Mouse (Mus musculus): ENCODE measurements around the gene Mgp. TPM values are rescaled to one million over a fixed set of nuclear protein-coding genes. Genes with fewer than 3 reads are reported as not detected.

Mgp gene
- polyA plus RNA-seq, 1 experiment from 2014 or later, result 28.4 TPM

DNA sequence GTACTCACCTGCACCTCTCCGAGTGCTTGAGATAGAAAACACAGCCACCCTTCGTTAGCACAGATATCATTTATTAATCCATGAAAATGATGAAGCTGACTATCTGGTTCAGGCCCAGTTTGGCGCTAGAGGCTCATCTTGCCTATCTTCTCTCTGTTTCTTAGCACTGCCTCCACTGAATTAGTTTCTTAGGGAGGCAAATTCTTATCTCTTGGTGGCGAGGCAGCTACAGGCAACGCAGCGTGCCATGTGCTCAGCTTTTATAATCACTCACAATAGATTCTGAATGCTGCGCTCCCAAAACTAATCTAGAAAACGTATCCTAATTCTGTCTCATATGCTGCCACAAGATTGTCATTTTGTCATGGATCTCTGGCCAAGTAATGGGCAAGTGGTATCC, 27.2 kb downstream of the Mgp start:
- WGBS, result 92% methylated on average over 8 of the region's 8 CpGs

DNA sequence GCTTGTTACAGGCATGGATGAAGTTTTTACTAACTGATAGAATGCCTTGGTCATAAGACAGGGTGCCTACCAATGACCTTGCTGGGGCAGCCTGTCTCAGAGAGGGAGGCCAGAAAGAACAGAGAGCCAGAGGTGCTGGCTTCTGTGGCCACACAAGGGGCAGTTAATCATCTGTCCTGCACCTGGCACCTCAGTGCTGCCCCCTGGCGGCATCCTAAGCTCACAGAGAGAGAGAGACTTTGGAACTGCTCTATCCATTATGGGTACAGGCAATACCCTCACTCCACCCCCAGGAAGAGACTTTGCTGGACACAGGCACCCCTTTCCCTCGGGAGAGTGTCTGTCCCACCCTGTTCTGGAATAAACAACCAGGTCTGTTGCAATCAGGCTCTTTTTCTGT, 27.8 kb downstream of the Mgp start:
- Histone ChIP-seq H3K4me3 (replicated peaks) (no peak overlapping the region), H3K4me2 (no peak overlapping the region), H3K36me3 (no peaks in the 10 kb centered on the region), H3K9ac (replicated peaks) (no peak overlapping the region), H3K9me3 (replicated peaks) (no peaks in the 10 kb centered on the region), H3K27ac (replicated peaks) (no peak overlapping the region), H3K4me1 (0 out of 2 replicates have a peak, but pooled peaks cover 2% of the 10 kb centered on the region), H3K27me3 (replicated peaks) (no peaks in the 10 kb centered on the region)
- WGBS, result 33% methylated on average over 2 of the region's 2 CpGs
- ATAC-seq (ENCODE audit: low FRiP score), result no peak

More for the DNA sequence above, 27.2 kb downstream of the Mgp start:
- Histone ChIP-seq H3K36me3 (no peaks in the 10 kb centered on the region), H3K27ac (replicated peaks) (no peak overlapping the region), H3K4me2 (no peak overlapping the region), H3K4me1 (0 out of 2 replicates have a peak, but pooled peaks cover 3% of the 10 kb centered on the region), H3K27me3 (replicated peaks) (no peaks in the 10 kb centered on the region), H3K9me3 (replicated peaks) (no peaks in the 10 kb centered on the region), H3K4me3 (replicated peaks) (no peak overlapping the region), H3K9ac (replicated peaks) (no peak overlapping the region)
- ATAC-seq (ENCODE audit: low FRiP score), result no peak

DNA sequence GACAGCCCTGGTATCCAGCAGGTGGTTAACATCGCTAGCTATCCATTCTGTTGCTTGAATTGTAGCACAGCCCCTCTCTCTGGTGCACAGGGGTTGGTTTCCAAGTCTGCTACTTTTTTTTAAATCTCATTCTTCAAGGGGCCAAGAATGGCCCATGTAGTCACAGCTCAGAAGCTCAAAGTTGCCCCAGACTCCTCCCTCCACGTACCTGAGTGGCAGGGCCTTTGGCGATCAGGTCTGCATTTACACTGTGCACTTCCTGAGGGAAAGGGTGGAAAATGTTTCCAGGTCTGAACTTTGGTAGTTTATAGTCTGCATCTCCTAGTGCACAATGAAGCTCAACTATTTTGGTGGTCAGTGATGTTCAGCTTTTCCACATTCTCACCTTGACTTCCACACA, 28.4 kb downstream of the Mgp start:
- 94% methylated on average over 3 of the region's 3 CpGs for WGBS

DNA sequence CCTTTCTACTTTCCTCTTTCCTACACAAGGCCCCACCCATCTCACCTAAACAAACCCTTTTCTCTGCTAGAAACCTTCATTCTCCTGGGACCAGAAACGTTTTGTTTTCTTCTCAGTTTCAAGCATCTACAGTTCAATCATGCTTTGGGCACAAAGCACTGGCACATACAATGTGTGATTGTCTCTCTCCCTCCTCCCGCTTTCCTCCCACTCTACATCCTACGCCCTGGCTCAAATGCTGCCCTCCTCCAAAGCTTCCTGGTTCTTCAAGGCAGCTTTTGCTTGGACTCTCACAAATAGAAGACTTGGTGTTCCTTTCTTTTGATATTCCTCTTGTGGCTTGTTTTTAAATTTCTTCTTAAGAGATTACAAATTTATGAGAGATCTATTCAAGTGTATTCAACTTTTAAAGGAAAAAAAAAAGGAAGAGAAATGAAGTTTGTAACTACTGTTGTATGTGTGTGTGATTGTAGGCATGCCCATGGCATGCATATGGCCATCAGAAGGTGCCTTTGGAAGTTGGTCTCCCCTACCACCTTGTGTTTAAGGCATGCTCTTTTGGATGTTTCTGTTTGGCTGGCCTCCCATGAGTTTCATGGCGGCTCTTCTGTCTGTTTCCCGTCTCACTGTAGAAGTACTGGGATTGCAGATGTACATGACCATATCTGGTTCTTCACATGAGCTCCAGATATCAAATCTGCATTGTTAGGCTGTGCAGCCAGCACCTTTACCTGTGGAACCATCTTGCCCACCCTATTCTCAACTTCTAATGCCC, 29.7 kb downstream of the Mgp start:
- H3K27me3 ChIP-seq (replicated peaks), result no peaks in the 10 kb centered on the region
- H3K4me3 ChIP-seq (replicated peaks), result no peak overlapping the region
- H3K27ac ChIP-seq (replicated peaks), result no peak overlapping the region
- no peaks in the 10 kb centered on the region for H3K9me3 ChIP-seq (replicated peaks)
- H3K4me1 ChIP-seq, result no peaks in the 10 kb centered on the region
- no peak overlapping the region for H3K9ac ChIP-seq (replicated peaks)
- 78% methylated on average over 5 of the region's 5 CpGs for WGBS
- ATAC-seq (ENCODE audit: low FRiP score), result no peak
- H3K4me2 ChIP-seq, result no peak overlapping the region
- no peaks in the 10 kb centered on the region for H3K36me3 ChIP-seq

More for the DNA sequence above, 28.4 kb downstream of the Mgp start:
- Histone ChIP-seq H3K27me3 (replicated peaks) (no peaks in the 10 kb centered on the region), H3K4me1 (no peaks in the 10 kb centered on the region), H3K9ac (replicated peaks) (no peak overlapping the region), H3K36me3 (no peaks in the 10 kb centered on the region), H3K27ac (replicated peaks) (no peak overlapping the region), H3K4me3 (replicated peaks) (no peak overlapping the region), H3K4me2 (no peak overlapping the region), H3K9me3 (replicated peaks) (no peaks in the 10 kb centered on the region)
- no peak for ATAC-seq (ENCODE audit: low FRiP score)

DNA sequence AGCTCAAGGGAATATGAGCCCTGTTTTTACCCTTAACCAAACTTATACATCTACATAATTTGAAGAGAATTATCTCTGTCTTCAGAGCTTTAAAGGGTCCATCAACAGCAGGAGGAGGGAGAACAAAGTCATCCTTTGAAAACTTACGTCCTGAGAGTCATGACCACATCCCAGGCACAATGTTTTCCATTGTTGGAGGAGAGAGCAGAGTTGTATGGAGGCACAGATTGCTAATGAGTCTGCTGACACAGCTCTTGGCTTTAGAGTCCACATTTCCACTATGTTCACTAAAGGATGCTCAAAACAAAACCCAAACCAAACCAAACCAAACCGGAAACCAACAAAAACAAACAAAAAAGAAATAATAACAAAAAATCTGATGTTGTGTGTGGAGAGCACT, 30.7 kb downstream of the Mgp start:
- no peak for ATAC-seq (ENCODE audit: low FRiP score)
- 54% methylated on average over 2 of the region's 2 CpGs for WGBS
- Histone ChIP-seq H3K9me3 (replicated peaks) (no peaks in the 10 kb centered on the region), H3K27ac (replicated peaks) (no peak overlapping the region), H3K4me3 (replicated peaks) (no peak overlapping the region), H3K9ac (replicated peaks) (no peak overlapping the region), H3K4me2 (no peak overlapping the region), H3K4me1 (no peaks in the 10 kb centered on the region), H3K27me3 (replicated peaks) (no peaks in the 10 kb centered on the region), H3K36me3 (no peaks in the 10 kb centered on the region)

DNA sequence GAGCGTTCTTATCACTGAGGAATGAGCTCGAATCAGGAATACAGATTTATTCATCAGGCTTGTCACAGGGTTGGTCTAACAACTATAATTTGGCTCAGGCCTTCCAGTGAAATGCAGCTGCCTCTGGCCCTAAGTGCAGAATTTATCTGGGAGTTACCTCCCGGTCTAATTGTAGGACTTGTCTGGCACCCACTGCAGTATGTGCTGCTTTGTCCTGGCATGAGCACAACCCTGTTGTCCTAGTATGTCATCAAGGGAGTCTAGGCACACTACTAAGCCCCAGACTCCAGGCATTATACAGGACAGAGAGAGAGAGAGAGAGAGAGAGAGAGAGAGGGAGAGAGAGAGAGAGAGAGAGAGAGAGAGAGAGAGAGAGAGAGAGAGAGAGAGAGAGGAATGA, 38.3 kb downstream of the Mgp start:
- Histone ChIP-seq H3K9me3 (replicated peaks) (no peaks in the 10 kb centered on the region), H3K9ac (replicated peaks) (no peak overlapping the region), H3K36me3 (no peaks in the 10 kb centered on the region), H3K4me2 (no peak overlapping the region), H3K4me1 (no peaks in the 10 kb centered on the region), H3K27ac (replicated peaks) (no peak overlapping the region), H3K27me3 (replicated peaks) (no peaks in the 10 kb centered on the region), H3K4me3 (replicated peaks) (no peak overlapping the region)
- 87% methylated on average over 3 of the region's 3 CpGs for WGBS
- no peak for ATAC-seq (ENCODE audit: low FRiP score)

DNA sequence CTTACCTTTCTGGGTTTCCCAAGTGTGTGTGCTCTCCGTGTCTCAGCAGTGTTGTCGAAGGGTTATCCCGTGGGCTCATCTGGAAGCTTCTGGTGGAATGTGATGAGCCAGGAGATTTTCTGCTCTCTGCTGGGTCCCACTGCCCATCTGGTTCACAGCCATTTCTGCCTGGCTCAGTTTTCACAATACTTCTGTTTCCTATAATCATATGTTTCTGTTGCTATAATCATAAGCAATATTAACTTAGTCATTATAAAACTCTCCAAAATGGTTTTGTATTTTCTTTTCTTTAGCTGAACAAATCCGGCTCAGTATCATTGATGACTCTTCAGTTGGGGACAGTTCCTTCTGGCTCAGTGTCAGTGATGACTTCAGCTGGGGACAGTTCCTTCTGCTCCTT, 40.3 kb downstream of the Mgp start, which contains the start of gene Smco3:
TSS of gene Smco3 (minus strand) at position 101 of the 400 bp plus-strand sequence.
- peak within 1 kb of the TSS; percentile 15; the same call in 1 of the 2 replicates for H3K4me3 ChIP-seq (replicated peaks)
- H3K9ac ChIP-seq (replicated peaks), result 0 out of 2 replicates have a peak within 1 kb of the TSS, but pooled peaks have one; percentile 20
- H3K27me3 ChIP-seq (replicated peaks), result no peaks in the 10 kb centered on the region; the same call in 1 of the 2 replicates
- no peaks in the 10 kb centered on the region for H3K36me3 ChIP-seq
- ATAC-seq (ENCODE audit: low FRiP score), result no peak
- no peaks in the 10 kb centered on the region for H3K4me1 ChIP-seq
- H3K4me2 ChIP-seq, result peak within 1 kb of the TSS; percentile 30
- H3K27ac ChIP-seq (replicated peaks), result no peak within 1 kb of the TSS
- no peaks in the 10 kb centered on the region for H3K9me3 ChIP-seq (replicated peaks)
- WGBS, result 65% methylated on average over 4 of the region's 4 CpGs

DNA sequence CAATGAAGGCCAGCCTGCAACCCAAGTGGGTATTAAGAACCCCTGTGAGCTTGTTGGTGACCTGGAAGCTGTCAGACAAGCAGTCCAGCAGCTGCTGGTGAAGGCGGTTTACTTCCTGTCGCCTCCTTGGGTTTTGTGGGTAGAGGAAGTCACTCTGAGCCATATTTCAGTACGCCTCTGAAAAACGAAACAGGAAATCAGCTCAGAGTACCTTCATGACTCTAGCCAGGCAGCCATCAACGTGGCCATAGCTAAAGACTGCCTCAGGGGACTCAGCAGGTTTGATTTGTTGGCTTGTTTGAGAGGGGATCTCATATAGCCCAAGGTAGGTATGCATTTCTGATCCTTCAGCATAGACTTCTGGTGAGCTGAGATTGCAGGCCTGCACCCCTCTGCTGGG, 43.9 kb downstream of the Mgp start:
- Histone ChIP-seq H3K27ac (replicated peaks) (no peak overlapping the region), H3K27me3 (replicated peaks) (no peaks in the 10 kb centered on the region; the same call in 1 of the 2 replicates), H3K36me3 (no peaks in the 10 kb centered on the region), H3K4me2 (no peak overlapping the region), H3K4me1 (peaks cover 10% of the 10 kb centered on the region), H3K9ac (replicated peaks) (no peak overlapping the region), H3K4me3 (replicated peaks) (no peak overlapping the region), H3K9me3 (replicated peaks) (no peaks in the 10 kb centered on the region)
- 81% methylated on average over 5 of the region's 5 CpGs for WGBS
- ATAC-seq (ENCODE audit: low FRiP score), result no peak

DNA sequence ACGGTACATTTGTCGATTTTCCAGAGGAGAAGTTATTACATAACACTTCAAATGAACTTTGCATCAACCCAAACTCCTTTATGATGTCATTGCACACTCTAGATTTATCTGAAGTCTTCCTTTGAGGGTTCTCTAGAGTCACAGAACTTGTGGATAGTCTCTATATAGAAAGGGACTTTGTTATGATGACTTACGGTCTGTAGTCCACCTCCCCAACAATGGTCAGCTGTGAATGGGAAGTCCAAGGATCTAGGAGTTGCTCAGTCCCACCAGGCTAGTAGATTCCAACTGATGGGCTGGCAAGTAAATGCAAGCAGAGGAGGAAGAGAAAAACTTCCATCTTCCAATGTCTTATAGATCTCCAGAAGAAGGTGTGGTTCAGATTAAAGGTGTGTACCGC, 46.9 kb downstream of the Mgp start:
- no peak for ATAC-seq (ENCODE audit: low FRiP score)
- Histone ChIP-seq H3K27ac (replicated peaks) (peak overlapping the region; percentile 96), H3K36me3 (peaks cover 18% of the 10 kb centered on the region), H3K4me2 (peak overlapping the region; percentile 62), H3K4me1 (peaks cover 12% of the 10 kb centered on the region), H3K9ac (replicated peaks) (peak overlapping the region; percentile 53), H3K4me3 (replicated peaks) (peak overlapping the region; percentile 53), H3K27me3 (replicated peaks) (no peaks in the 10 kb centered on the region; the same call in 1 of the 2 replicates), H3K9me3 (replicated peaks) (no peaks in the 10 kb centered on the region)
- 32% methylated on average over 4 of the region's 4 CpGs for WGBS

DNA sequence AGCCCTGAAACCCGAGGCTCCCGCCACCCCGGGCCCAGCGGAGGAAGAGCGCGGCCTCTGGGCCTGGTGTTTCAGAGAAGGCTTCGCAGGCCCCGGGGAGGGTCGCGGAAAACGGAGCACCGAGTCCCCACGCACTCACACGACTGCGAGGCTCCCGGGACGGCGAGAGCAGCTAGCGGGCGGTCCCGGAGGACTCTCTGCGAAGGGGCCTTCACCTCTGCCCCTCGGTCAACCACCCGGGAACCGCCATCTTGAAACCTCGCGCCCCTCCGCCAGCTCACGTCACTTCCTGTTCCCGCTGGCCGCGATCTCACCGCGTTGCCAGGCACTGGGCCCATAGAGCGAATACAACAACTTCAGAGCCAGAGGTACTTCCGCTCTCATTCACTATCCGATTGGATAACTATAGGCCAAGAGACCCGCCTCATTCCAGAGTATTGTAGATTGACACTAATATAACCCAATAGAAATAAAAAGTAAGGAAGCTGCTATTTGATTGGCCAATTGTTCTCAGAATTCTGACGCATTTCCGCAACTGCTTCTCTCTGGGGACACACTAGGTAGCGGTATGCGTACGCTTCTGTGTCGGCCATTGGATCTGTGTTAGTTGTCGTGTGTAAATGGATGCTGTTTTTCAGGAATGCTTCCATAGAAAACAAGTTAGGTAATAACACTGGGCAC, 47.6 kb downstream of the Mgp start, which contains the start of gene Wbp11:
TSS of gene Wbp11 (minus strand) at position 353 of the 681 bp plus-strand sequence.
- Histone ChIP-seq H3K9ac (replicated peaks) (peak within 1 kb of the TSS; percentile 98), H3K4me1 (peaks cover 12% of the 10 kb centered on the region), H3K27me3 (replicated peaks) (no peaks in the 10 kb centered on the region; the same call in 1 of the 2 replicates), H3K4me3 (replicated peaks) (peak within 1 kb of the TSS; percentile 99), H3K4me2 (peak within 1 kb of the TSS; percentile 73), H3K9me3 (replicated peaks) (no peaks in the 10 kb centered on the region), H3K36me3 (peaks cover 19% of the 10 kb centered on the region), H3K27ac (replicated peaks) (peak within 1 kb of the TSS; percentile 96)
- ATAC-seq (ENCODE audit: low FRiP score), result peak; percentile 100
- WGBS, result under 1% methylated on average over 45 of the region's 45 CpGs

DNA sequence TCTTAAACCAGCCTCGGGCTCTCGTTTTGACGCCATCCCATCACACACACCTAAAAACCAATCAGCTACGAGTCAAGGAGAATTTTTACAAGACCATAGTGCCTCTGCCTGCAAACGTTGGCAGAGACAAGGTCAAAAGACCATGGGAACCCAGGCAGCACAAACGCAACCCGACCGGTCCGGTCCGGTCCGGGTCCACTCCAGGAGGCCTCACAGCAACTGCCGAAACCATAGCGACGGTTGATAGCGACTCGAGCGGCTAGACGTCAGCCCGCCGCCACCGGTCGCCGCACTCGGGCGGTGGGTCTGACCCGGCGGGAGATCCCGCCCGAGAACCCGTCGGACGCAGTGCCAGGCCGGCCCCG, 48.1 kb downstream of the Mgp start, which contains the start of gene BC049715:
TSS of gene BC049715 (plus strand) at position 111 of the 365 bp plus-strand sequence.
- Histone ChIP-seq H3K27me3 (replicated peaks) (no peaks in the 10 kb centered on the region; the same call in 1 of the 2 replicates), H3K9me3 (replicated peaks) (no peaks in the 10 kb centered on the region), H3K4me1 (peaks cover 12% of the 10 kb centered on the region), H3K4me3 (replicated peaks) (peak within 1 kb of the TSS; percentile 99), H3K9ac (replicated peaks) (peak within 1 kb of the TSS; percentile 98), H3K36me3 (peaks cover 24% of the 10 kb centered on the region), H3K27ac (replicated peaks) (peak within 1 kb of the TSS; percentile 96), H3K4me2 (peak within 1 kb of the TSS; percentile 73)
- 0% methylated on average over 34 of the region's 34 CpGs for WGBS
- peak; percentile 18; the same call in 1 of the 2 replicates for ATAC-seq (ENCODE audit: low FRiP score)
